ENCODE assay signal across 8 mouse cellular contexts in the genomic region with DNA sequence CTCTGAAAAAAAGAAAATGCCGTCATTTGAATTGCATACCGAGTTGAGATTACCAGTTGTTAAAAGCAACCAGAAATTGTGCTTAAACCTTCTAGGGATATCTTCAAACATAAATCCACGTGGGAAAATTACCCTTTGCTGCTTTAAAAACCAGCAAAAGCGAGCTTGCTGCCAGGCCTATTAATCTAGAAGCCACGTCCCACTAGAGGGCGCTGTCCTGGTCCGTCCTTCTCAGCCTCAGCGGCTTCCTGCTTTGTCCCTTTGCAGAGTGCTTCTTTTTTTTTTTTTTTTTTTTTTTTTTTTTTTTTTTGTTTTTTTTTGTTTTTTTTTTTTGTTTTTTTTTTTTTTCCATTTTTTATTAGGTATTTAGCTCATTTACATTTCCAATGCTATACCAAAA.
DNase-seq lines count a peak whose midpoint lies in the region; ATAC-seq and TF ChIP-seq lines count a peak whose summit lies in the region.

No protein-coding gene starts in this region.

- H3K9me3 ChIP-seq in forebrain, postnatal 0 days (ENCODE audit: low read length) = no peaks in the 10 kb centered on the region

- H3K4me1 ChIP-seq in forebrain, postnatal 0 days (ENCODE audit: insufficient read depth) = no peaks in the 10 kb centered on the region

- H3K4me2 ChIP-seq in forebrain, postnatal 0 days (ENCODE audit: low read depth) = no peak overlapping the region

- WGBS in forebrain, postnatal 0 days = 15% methylated on average over 8 of the region's 8 CpGs

- TF ChIP-seq POLR2A in brain, embryonic 14.5 days (IDR thresholded peaks at IDR 0.05; ENCODE audit: borderline replicate concordance, extremely low read depth, insufficient read depth, insufficient read length, poor library complexity, severe bottlenecking) = no peak

- H3K9ac ChIP-seq in forebrain, postnatal 0 days = no peak overlapping the region

- no peaks in the 10 kb centered on the region for H3K36me3 ChIP-seq in forebrain, postnatal 0 days (ENCODE audit: insufficient read depth)

- H3K27me3 ChIP-seq in forebrain, postnatal 0 days (ENCODE audit: insufficient read depth, low read length) = no peaks in the 10 kb centered on the region

- H3K27ac ChIP-seq in forebrain, postnatal 0 days (ENCODE audit: low read depth, low read length) = no peak overlapping the region

- DNase-seq in urinary bladder, postnatal 14 days (ENCODE audit: low spot score) = peak; percentile 58
- no peak for DNase-seq in urinary bladder, postnatal 10 days (ENCODE audit: low spot score)
- peak; percentile 95 for DNase-seq in brain, embryonic 14.5 days (ENCODE audit: low read depth)
- DNase-seq in forebrain, postnatal 0 days = peak; percentile 92
- DNase-seq in kidney, adult 9 months = peak; percentile 73
- DNase-seq in lung, adult 18-20 months = peak; percentile 50 to 58
- peak; percentile 92 for DNase-seq in retina, embryonic 14.5 days (ENCODE audit: low spot score)

- ATAC-seq in forebrain, postnatal 0 days = peak; percentile 71; the same call in 1 of the 2 replicates
- no peak for ATAC-seq in erythroblast, adult 5-6 weeks (replicated peaks; ENCODE audit: low FRiP score, poor library complexity, severe bottlenecking)

- no peak overlapping the region for H3K4me3 ChIP-seq in forebrain, postnatal 0 days (ENCODE audit: low read depth, low read length)

- peak; percentile 82 for TF ChIP-seq CTCF in brain, embryonic 14.5 days (IDR thresholded peaks at IDR 0.05; ENCODE audit: borderline replicate concordance, extremely low read depth, insufficient read depth, insufficient read length)
- peak; percentile 70 for TF ChIP-seq CTCF in forebrain, postnatal 0 days (IDR thresholded peaks at IDR 0.05; ENCODE audit: low read depth)
